Comparison of ENCODE assay signal across 9 mouse cellular contexts in genomic region chr4:105095316-105095715, GRCm38 (mm10). TPM values are rescaled to one million over a fixed set of nuclear protein-coding genes. Genes with fewer than 3 reads are reported as not detected.
A peak's percentile ranks its signal among the peaks of the same experiment; 100 is the strongest.
DNase-seq lines count a peak whose midpoint lies in the region; ATAC-seq and TF ChIP-seq lines count a peak whose summit lies in the region.
"Had no signal": no experiment of that assay in that cellular context is flagged by ENCODE, and none has a peak within 500 bp of the region (broad histone marks: within the 10 kb centered on the region; RNA-seq: fewer than 3 reads in every experiment).

No protein-coding gene starts in this region.

- H3K4me3 ChIP-seq in hindbrain, postnatal 0 days (ENCODE audit: low read length), result no peak overlapping the region
- H3K4me3 ChIP-seq in hindbrain, embryonic 14.5 days (replicated peaks; ENCODE audit: low read length), result no peak overlapping the region

- 42% methylated on average over 5 of the region's 5 CpGs for WGBS in hindbrain, postnatal 0 days
- 68% methylated on average over 5 of the region's 5 CpGs for WGBS in hindbrain, embryonic 14.5 days

- H3K27me3 ChIP-seq in hindbrain, postnatal 0 days (ENCODE audit: insufficient read depth, low read length), result no peaks in the 10 kb centered on the region
- H3K27me3 ChIP-seq in hindbrain, embryonic 14.5 days (ENCODE audit: control insufficient read depth, insufficient read depth, low read length), result no peaks in the 10 kb centered on the region

- DNase-seq in hindbrain, postnatal 0 days (ENCODE audit: low spot score), result peak; percentile 70
- no peak for DNase-seq in hindbrain, embryonic 14.5 days (ENCODE audit: low spot score)
- peak; percentile 81 for DNase-seq in adrenal gland, adult 2 months
- DNase-seq in heart, adult 11 months, result peak; percentile 98
- DNase-seq in kidney, postnatal 25 days, result peak; percentile 77 to 82
- DNase-seq in thymus, postnatal 25 days, result no peak
- DNase-seq in frontal cortex, postnatal 36 days (ENCODE audit: low spot score in 2 of 2), result no peak
- no peak for DNase-seq in left cerebral cortex, postnatal 25 days (ENCODE audit: low spot score in 2 of 2)
- DNase-seq: liver had no signal

- H3K4me1 ChIP-seq in hindbrain, postnatal 0 days (ENCODE audit: insufficient read depth, low read length), result peaks cover 5% of the 10 kb centered on the region
- H3K4me1 ChIP-seq in hindbrain, embryonic 14.5 days (replicated peaks; ENCODE audit: control insufficient read depth, insufficient read depth, low read length), result no peaks in the 10 kb centered on the region

- TF ChIP-seq CTCF in hindbrain, postnatal 0 days (IDR thresholded peaks at IDR 0.05; ENCODE audit: low read depth), result no peak

- 0 out of 2 replicates have a peak overlapping the region, but pooled peaks have one; percentile 41 for H3K27ac ChIP-seq in hindbrain, postnatal 0 days
- H3K27ac ChIP-seq in hindbrain, embryonic 14.5 days, result no peak overlapping the region

- intact Hi-C loops in left cerebral cortex, postnatal 25 days (cut with DNase I), result no loop called here

- no peaks in the 10 kb centered on the region for H3K9me3 ChIP-seq in hindbrain, postnatal 0 days (ENCODE audit: low read length)
- H3K9me3 ChIP-seq in hindbrain, embryonic 14.5 days (ENCODE audit: control insufficient read depth, low read length), result no peaks in the 10 kb centered on the region

- H3K36me3 ChIP-seq in hindbrain, postnatal 0 days (ENCODE audit: insufficient read depth, low read length), result no peaks in the 10 kb centered on the region
- no peaks in the 10 kb centered on the region for H3K36me3 ChIP-seq in hindbrain, embryonic 14.5 days (replicated peaks; ENCODE audit: control insufficient read depth, insufficient read depth)

- H3K9ac ChIP-seq in hindbrain, postnatal 0 days (replicated peaks; ENCODE audit: low read length), result no peak overlapping the region
- no peak overlapping the region for H3K9ac ChIP-seq in hindbrain, embryonic 14.5 days

- H3K4me2 ChIP-seq in hindbrain, postnatal 0 days (ENCODE audit: low read depth, low read length), result no peak overlapping the region
- no peak overlapping the region for H3K4me2 ChIP-seq in hindbrain, embryonic 14.5 days (replicated peaks)

- ATAC-seq in hindbrain, postnatal 0 days, result peak; percentile 51; the same call in 1 of the 2 replicates
- no peak for ATAC-seq in hindbrain, embryonic 14.5 days (ENCODE audit: low FRiP score)

RNA-seq across cellular contexts. Expression of gene Prkaa2, which starts 14.4 kb away (rescaled TPM):
- total RNA-seq in hindbrain, postnatal 0 days (2014; rRNA removed), result 16.9 and 19.3 TPM in 2 replicates
- polyA plus RNA-seq in hindbrain, postnatal 0 days (2015; fragmentation: Nextera tagmentation; extraction: Ambion mirVana), result 10.9 and 13.2 TPM in 2 replicates
- polyA plus RNA-seq in hindbrain, embryonic 14.5 days (2014; fragmentation: Nextera tagmentation; extraction: Ambion mirVana), result 18.4 and 20.2 TPM in 2 replicates
- total RNA-seq in adrenal gland, adult 2 months (2021), result 1 to 10 TPM; 8.5 to 10.0 TPM
- polyA plus RNA-seq in adrenal gland, adult 2 months (2012; rRNA removed), result 0.78 and 1.2 TPM in 2 replicates
- total RNA-seq in left cerebral cortex, postnatal 25 days (2021), result 10 to 100 TPM; 31.0 to 31.6 TPM

Comparison
In these comparisons a context has a peak if more than half of its experiments do, and no peak if none do; other contexts are left out.
1. DNase-seq: peak in hindbrain, postnatal 0 days (single experiment), adrenal gland, adult 2 months (single experiment), heart, adult 11 months (single experiment) and kidney, postnatal 25 days (2 of 2); none in hindbrain, embryonic 14.5 days (single experiment), thymus, postnatal 25 days (single experiment), frontal cortex, postnatal 36 days (0 of 2) and left cerebral cortex, postnatal 25 days (0 of 2).